Mouse (Mus musculus) C2C12 (cell line): Measurements from ENCODE around the gene Clec16a. TPM values are rescaled to one million over a fixed set of nuclear protein-coding genes. Genes with fewer than 3 reads are reported as not detected.

Source experiments
- H3K27me3 ChIP-seq: one replicate; pipeline ENCODE4 v1.6.1; 2011; ENCODE audit not compliant: control insufficient read depth, insufficient read depth, insufficient read length
- H3K36me3 ChIP-seq: one replicate; pipeline ENCODE4 v1.6.1; 2011; ENCODE audit not compliant: control insufficient read depth, insufficient read depth
- H3K4me3 ChIP-seq: one replicate; pipeline ENCODE4 v1.5.1; 2011; ENCODE audit warnings: mild to moderate bottlenecking, control low read depth; ENCODE audit not compliant: poor library complexity, insufficient read depth, severe bottlenecking
- H3K79me2 ChIP-seq: one replicate; pipeline ENCODE4 v1.6.1; 2011; ENCODE audit not compliant: control insufficient read depth, insufficient read depth
- H3K79me3 ChIP-seq: one replicate; pipeline ENCODE4 v1.6.1; 2011; ENCODE audit warnings: low read depth, control low read depth
- H3ac ChIP-seq: one replicate; pipeline ENCODE3; 2011; ENCODE audit warnings: low read depth; ENCODE audit not compliant: control insufficient read depth, insufficient read length
- CEBPB ChIP-seq: IDR thresholded peaks from one replicate; pipeline ENCODE4 v1.6.1; 2011; ENCODE audit warnings: low read depth, mild to moderate bottlenecking, control low read depth, moderate library complexity
- CTCF ChIP-seq: IDR thresholded peaks from one replicate; pipeline ENCODE4 v1.5.1; 2011; ENCODE audit not compliant: control insufficient read depth, insufficient read depth, insufficient read length
- FOSL1 ChIP-seq: IDR thresholded peaks from one replicate; pipeline ENCODE4 v1.8.0; 2011; ENCODE audit warnings: mild to moderate bottlenecking, low read length; ENCODE audit not compliant: poor library complexity, insufficient read depth, severe bottlenecking
- MAX ChIP-seq: IDR thresholded peaks from one replicate; pipeline ENCODE4 v1.6.1; 2011; ENCODE audit warnings: mild to moderate bottlenecking, control low read depth
- MYOD1 ChIP-seq: IDR thresholded peaks from one replicate; pipeline ENCODE4 v1.6.1; 2011; ENCODE audit warnings: low read depth; ENCODE audit not compliant: control insufficient read depth, insufficient read length
- MYOG ChIP-seq: IDR thresholded peaks from one replicate; pipeline ENCODE4 v1.6.1; 2011; ENCODE audit not compliant: control insufficient read depth, insufficient read length; ENCODE audit errors: extremely low read depth
- USF1 ChIP-seq: IDR thresholded peaks from one replicate; pipeline ENCODE4 v1.6.1; 2011; ENCODE audit warnings: low read depth, mild to moderate bottlenecking, control low read depth, moderate library complexity
- polyA plus RNA-seq: library from polyadenylated mRNA; unstranded; fragments of >200 nt; fragmentation: generic; extraction: Trizol; gene quantifications from one replicate; pipeline ENCODE4 v1.2.1, GENCODE M21; 2012; ENCODE audit warnings: missing spikeins

Gene Clec16a
- polyA plus RNA-seq, 1 experiment: 10.0 TPM

- Histone ChIP-seq H3K4me3 (no peak overlapping the region), H3K79me2 (no peaks in the 10 kb centered on the region), H3ac (no peak overlapping the region), H3K79me3 (no peaks in the 10 kb centered on the region), H3K36me3 (no peaks in the 10 kb centered on the region), H3K27me3 (no peaks in the 10 kb centered on the region)
- TF ChIP-seq CTCF: no peak
These were observed 92.8 kb downstream of the Clec16a start for GRCm38 (mm10) chr16:10637898-10638297.

GRCm38 (mm10) chr16:10639111-10639889 is 94.2 kb downstream of the Clec16a start:
- Histone ChIP-seq H3K4me3 (no peak overlapping the region), H3ac (no peak overlapping the region), H3K79me3 (no peaks in the 10 kb centered on the region), H3K27me3 (no peaks in the 10 kb centered on the region), H3K79me2 (no peaks in the 10 kb centered on the region), H3K36me3 (no peaks in the 10 kb centered on the region)
- TF ChIP-seq FOSL1 (no peak), MYOD1 (no peak), CTCF (no peak), MYOG (no peak), MAX (no peak), CEBPB (no peak), USF1 (no peak)

DNA sequence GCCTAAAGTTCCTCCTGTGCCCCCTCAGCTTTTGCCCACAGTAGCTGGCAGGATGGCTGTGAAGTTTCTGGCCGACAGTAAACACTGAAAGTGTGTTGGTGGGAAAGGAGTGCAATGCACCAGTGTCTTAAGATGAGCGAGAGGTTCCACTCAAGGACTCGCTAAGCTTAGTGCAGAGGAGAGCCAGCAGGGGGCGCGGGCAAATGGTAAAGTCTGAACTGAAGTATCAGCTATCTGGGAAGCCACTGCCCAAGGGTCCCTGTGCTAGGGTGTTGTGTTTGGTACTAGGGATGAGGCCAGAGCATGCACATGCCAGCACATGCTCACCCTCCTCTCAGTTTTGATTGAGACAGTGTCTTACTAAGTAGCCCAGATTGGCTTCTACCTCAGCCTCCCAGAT is 94.9 kb downstream of the Clec16a start:
- Histone ChIP-seq H3K4me3 (no peak overlapping the region), H3ac (no peak overlapping the region), H3K27me3 (no peaks in the 10 kb centered on the region), H3K79me3 (no peaks in the 10 kb centered on the region), H3K79me2 (no peaks in the 10 kb centered on the region), H3K36me3 (peaks cover 3% of the 10 kb centered on the region)
- no peak for TF ChIP-seq CEBPB
- TF ChIP-seq CTCF: peak; percentile 63

GRCm38 (mm10) chr16:10641146-10641545 is 96.0 kb downstream of the Clec16a start:
- TF ChIP-seq CTCF (no peak), MYOG (no peak), USF1 (no peak), CEBPB (no peak)
- Histone ChIP-seq H3K79me3 (no peaks in the 10 kb centered on the region), H3ac (no peak overlapping the region), H3K4me3 (no peak overlapping the region), H3K36me3 (peaks cover 3% of the 10 kb centered on the region), H3K79me2 (no peaks in the 10 kb centered on the region), H3K27me3 (no peaks in the 10 kb centered on the region)

DNA sequence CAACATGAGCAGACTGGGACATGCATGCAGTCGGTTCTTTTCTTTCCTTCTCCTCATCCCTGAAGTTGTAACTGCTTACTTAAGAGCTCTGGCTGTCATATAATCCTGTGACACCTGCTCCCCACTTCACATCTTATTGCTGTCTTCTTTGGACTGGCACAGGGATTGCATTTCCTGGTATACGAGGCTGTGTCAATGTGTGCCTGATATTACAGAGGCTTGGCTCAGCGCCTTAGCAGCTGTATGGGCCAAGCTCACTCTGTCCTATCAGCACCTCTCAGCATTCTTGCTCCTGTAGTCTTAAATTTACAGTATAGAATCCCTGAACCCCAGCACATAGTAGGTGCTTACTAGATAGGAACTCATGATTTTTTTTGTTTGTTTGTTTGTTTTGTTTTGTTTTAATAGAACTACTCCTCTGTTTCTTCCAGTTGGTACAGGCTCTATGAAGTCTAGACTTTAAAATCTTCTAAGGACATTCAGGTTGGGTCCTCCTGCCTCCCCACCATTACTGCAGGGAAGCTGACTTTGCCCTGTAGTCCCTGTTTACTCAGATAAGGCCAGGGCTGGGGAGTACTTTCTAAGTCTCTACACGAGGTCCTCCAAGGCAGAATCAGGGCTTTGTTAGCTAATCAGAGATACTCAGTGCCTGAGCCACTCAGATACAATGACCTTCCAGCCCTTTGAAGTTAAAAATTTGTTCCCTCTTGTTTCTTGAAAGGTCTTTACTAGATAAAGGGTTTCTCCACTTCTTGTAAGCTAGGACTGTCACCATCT is 97.9 kb downstream of the Clec16a start:
- no peaks in the 10 kb centered on the region for H3K79me3 ChIP-seq
- H3K27me3 ChIP-seq: no peaks in the 10 kb centered on the region
- no peak overlapping the region for H3ac ChIP-seq
- H3K79me2 ChIP-seq: no peaks in the 10 kb centered on the region
- H3K4me3 ChIP-seq: no peak overlapping the region
- TF ChIP-seq USF1 (no peak), CTCF (no peak), MYOD1 (no peak), FOSL1 (no peak), CEBPB (no peak), MYOG (no peak), MAX (no peak)
- H3K36me3 ChIP-seq: peaks cover 3% of the 10 kb centered on the region

GRCm38 (mm10) chr16:10644238-10644637 is 99.1 kb downstream of the Clec16a start:
- Histone ChIP-seq H3K4me3 (no peak overlapping the region), H3ac (no peak overlapping the region), H3K36me3 (peaks cover 3% of the 10 kb centered on the region), H3K79me2 (no peaks in the 10 kb centered on the region), H3K27me3 (no peaks in the 10 kb centered on the region), H3K79me3 (no peaks in the 10 kb centered on the region)
- TF ChIP-seq MYOD1: no peak
- TF ChIP-seq MAX: no peak
- TF ChIP-seq USF1: no peak
- TF ChIP-seq CTCF: no peak
- no peak for TF ChIP-seq CEBPB
- TF ChIP-seq MYOG: no peak
- no peak for TF ChIP-seq FOSL1
